Mouse (Mus musculus) limb, embryonic 14.5 days (tissue): ENCODE results near the gene Brsk1. TPM values are rescaled to one million over a fixed set of nuclear protein-coding genes. Genes with fewer than 3 reads are reported as not detected.

ENCODE experiments used
- ATAC-seq: fragments of 200-750 bp; cut with Nextera tagmentation; 2 replicates; pipeline ENCODE4 v1.8.0; 2017; ENCODE audit warnings: low read depth, moderate number of reproducible peaks, moderate TSS enrichment; ENCODE audit not compliant: low FRiP score
- DNase-seq: peaks from one replicate; pipeline ENCODE4 v3.0.0-alpha.2; 2015; ENCODE audit warnings: low spot score
- H3K27ac ChIP-seq: fragments of 300-500 bp; sonication (generic); replicated peaks from 2 replicates; pipeline ENCODE4 v1.5.1; 2014; ENCODE audit warnings: low read depth, mild to moderate bottlenecking, low read length, moderate library complexity, mixed read lengths
- H3K27me3 ChIP-seq: fragments of 300-500 bp; sonication (generic); 2 replicates; pipeline ENCODE4 v1.6.1; 2014; ENCODE audit warnings: low read length, mixed read lengths; ENCODE audit not compliant: control insufficient read depth, insufficient read depth
- H3K36me3 ChIP-seq: fragments of 300-500 bp; sonication (generic); 2 replicates; pipeline ENCODE4 v1.6.1; 2014; ENCODE audit warnings: mild to moderate bottlenecking, low read length, moderate library complexity, mixed read lengths; ENCODE audit not compliant: control insufficient read depth, insufficient read depth
- H3K4me1 ChIP-seq: fragments of 300-500 bp; sonication (generic); 2 replicates; pipeline ENCODE4 v1.6.1; 2014; ENCODE audit warnings: antibody characterized with exemption, low read length, mixed read lengths; ENCODE audit not compliant: control insufficient read depth, insufficient read depth
- H3K4me2 ChIP-seq: fragments of 300-500 bp; sonication (generic); replicated peaks from 2 replicates; pipeline ENCODE4 v1.6.1; 2014; ENCODE audit warnings: low read depth, mild to moderate bottlenecking, low read length, moderate library complexity; ENCODE audit not compliant: severe bottlenecking
- H3K4me3 ChIP-seq: fragments of 300-500 bp; sonication (generic); replicated peaks from 2 replicates; pipeline ENCODE4 v1.5.1; 2014; ENCODE audit warnings: low read length
- H3K9ac ChIP-seq: fragments of 300-500 bp; sonication (generic); 2 replicates; pipeline ENCODE4 v1.6.1; 2014; ENCODE audit warnings: mild to moderate bottlenecking, low read depth, low read length, moderate library complexity; ENCODE audit not compliant: severe bottlenecking
- H3K9me3 ChIP-seq: fragments of 300-500 bp; sonication (generic); 2 replicates; pipeline ENCODE4 v1.6.1; 2016; ENCODE audit warnings: low read length; ENCODE audit not compliant: control insufficient read depth
- POLR2A ChIP-seq: fragments of 200-500 bp; IDR thresholded peaks from 2 replicates; pipeline ENCODE4 v1.8.0; 2012; ENCODE audit warnings: inconsistent platforms, mild to moderate bottlenecking, moderate library complexity, borderline replicate concordance; ENCODE audit not compliant: insufficient read depth, insufficient read length; ENCODE audit errors: extremely low read depth
- WGBS: fragments of 180-500 bp; shearing (Covaris S2); extraction: QIAGEN DNeasy Blood & Tissue Kit; methylation state at CpG from one replicate; pipeline ENCODE4 v1.1.7; 2014; 5-methylcytosine and 5-hydroxymethylcytosine counted together
- polyA plus RNA-seq, 2 experiments: library from polyadenylated mRNA; depleted of rRNA in 1 of 2; stranded (reverse) in 1 of 2; unstranded in 1 of 2; fragments of >200 nt; fragmentation: Nextera tagmentation in 1 of 2; extraction: Ambion mirVana in 1 of 2; gene quantifications; 2 replicates each; pipeline versions ENCODE4 v1.2.1 to v1.2.3; 2012 to 2014

Gene Brsk1
- polyA plus RNA-seq, 2 experiments = 1.3 to 26.4 TPM

GRCm38 (mm10) chr7:4658912-4659551 lies 31.4 kb upstream of the Brsk1 start, which contains the start of gene Ppp6r1:
Ppp6r1 (minus strand) TSS chr7:4659019.
- under 1% methylated on average over 54 of the region's 54 CpGs for WGBS

GRCm38 (mm10) chr7:4659911-4660443 lies 30.4 kb upstream of the Brsk1 start:
- no peak for TF ChIP-seq POLR2A
- Histone ChIP-seq H3K4me1 (peaks cover 16% of the 10 kb centered on the region), H3K4me2 (peak overlapping the region; percentile 90), H3K4me3 (peak overlapping the region; percentile 88), H3K9me3 (no peaks in the 10 kb centered on the region), H3K36me3 (peaks cover 24% of the 10 kb centered on the region), H3K27me3 (no peaks in the 10 kb centered on the region), H3K9ac (peak overlapping the region; percentile 94), H3K27ac (peak overlapping the region; percentile 97)
- DNase-seq = peak; percentile 18
- ATAC-seq = no peak
- WGBS = 57% methylated on average over 3 of the region's 3 CpGs

More at GRCm38 (mm10) chr7:4658912-4659551, 31.4 kb upstream of the Brsk1 start, which contains the start of gene Ppp6r1:
- peak; percentile 94 for TF ChIP-seq POLR2A
- Histone ChIP-seq H3K36me3 (peaks cover 16% of the 10 kb centered on the region), H3K4me1 (peaks cover 16% of the 10 kb centered on the region), H3K9me3 (no peaks in the 10 kb centered on the region), H3K4me2 (peak within 1 kb of the TSS; percentile 93), H3K4me3 (peak within 1 kb of the TSS; percentile 88), H3K27ac (peak within 1 kb of the TSS; percentile 97), H3K9ac (peak within 1 kb of the TSS; percentile 94), H3K27me3 (no peaks in the 10 kb centered on the region)
- DNase-seq (peak; percentile 97), ATAC-seq (peak; percentile 96)

GRCm38 (mm10) chr7:4663179-4663578 lies 27.2 kb upstream of the Brsk1 start:
- Histone ChIP-seq H3K4me1 (peaks cover 7% of the 10 kb centered on the region), H3K4me3 (no peak overlapping the region), H3K36me3 (peaks cover 36% of the 10 kb centered on the region), H3K27ac (no peak overlapping the region), H3K4me2 (no peak overlapping the region), H3K27me3 (no peaks in the 10 kb centered on the region), H3K9me3 (no peaks in the 10 kb centered on the region), H3K9ac (no peak overlapping the region)
- DNase-seq = no peak
- ATAC-seq = no peak
- 66% methylated on average over 8 of the region's 8 CpGs for WGBS
- TF ChIP-seq POLR2A = no peak

GRCm38 (mm10) chr7:4663742-4664141 lies 26.7 kb upstream of the Brsk1 start:
- Histone ChIP-seq H3K36me3 (peaks cover 41% of the 10 kb centered on the region), H3K27me3 (no peaks in the 10 kb centered on the region), H3K4me1 (peaks cover 7% of the 10 kb centered on the region), H3K9me3 (no peaks in the 10 kb centered on the region), H3K9ac (no peak overlapping the region), H3K4me3 (no peak overlapping the region), H3K4me2 (no peak overlapping the region), H3K27ac (no peak overlapping the region)
- ATAC-seq = no peak
- TF ChIP-seq POLR2A = no peak
- WGBS = 88% methylated on average over 2 of the region's 2 CpGs
- DNase-seq = no peak

- H3K9me3 ChIP-seq = no peaks in the 10 kb centered on the region
- no peaks in the 10 kb centered on the region for H3K27me3 ChIP-seq
- no peak overlapping the region for H3K4me2 ChIP-seq
- peaks cover 58% of the 10 kb centered on the region for H3K36me3 ChIP-seq
- ATAC-seq = no peak
- no peak overlapping the region for H3K9ac ChIP-seq
- H3K27ac ChIP-seq = no peak overlapping the region
- no peaks in the 10 kb centered on the region for H3K4me1 ChIP-seq
- no peak for TF ChIP-seq POLR2A
- 94% methylated on average over 5 of the region's 5 CpGs for WGBS
- no peak overlapping the region for H3K4me3 ChIP-seq
- DNase-seq = no peak
Measured at GRCm38 (mm10) chr7:4666871-4667270, 23.5 kb upstream of the Brsk1 start.
